Mouse (Mus musculus): ENCODE measurements at regions not wholly inside any gene's neighbourhood (a gene's known extent, or its start where the extent isn't known, plus 50 kb on each side); places are given as distances from the start of the nearest gene placed in this dataset.

DNA sequence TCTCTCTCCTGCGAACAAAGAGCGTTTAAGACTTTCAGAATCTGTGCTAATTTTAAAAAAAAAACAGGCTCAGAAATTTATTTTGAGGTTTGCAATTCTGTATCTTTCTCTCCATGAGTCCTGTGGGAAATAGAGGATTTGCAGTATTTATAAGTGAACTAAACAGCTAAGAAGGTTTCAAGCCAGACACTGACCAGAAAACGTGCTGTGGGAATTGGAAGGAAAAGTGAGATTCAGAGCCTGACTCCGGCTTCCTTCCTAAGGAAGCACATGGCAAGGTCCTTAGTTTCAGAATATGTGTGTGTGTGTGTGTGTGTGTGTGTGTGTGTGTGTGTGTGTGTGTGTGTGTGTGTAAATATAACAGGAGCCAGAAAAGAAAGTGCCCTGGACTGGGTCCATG lies 629.2 kb downstream of the Triml1 start:
- DNase-seq, result peak in 1 of 2 experiments; percentile 6
- intact Hi-C loops (cut with DNase I), result no loop called here

Measured in gastrocnemius, postnatal 36 days (tissue).